Mouse (Mus musculus) small intestine, adult 2 months (tissue): ENCODE data around the gene Sh3pxd2b. TPM values are rescaled to one million over a fixed set of nuclear protein-coding genes. Genes with fewer than 3 reads are reported as not detected.

Source experiments
- H3K27ac ChIP-seq: fragments of 200-500 bp; 2 replicates; pipeline ENCODE4 v1.5.1; 2012; ENCODE audit warnings: low read depth, low read length, control low read depth, inconsistent platforms; ENCODE audit not compliant: insufficient read depth
- H3K27me3 ChIP-seq: fragments of 200-500 bp; 2 replicates; pipeline ENCODE4 v1.6.1; 2012; ENCODE audit warnings: mild to moderate bottlenecking, moderate library complexity, low read length, inconsistent platforms; ENCODE audit not compliant: control insufficient read depth, insufficient read depth
- H3K36me3 ChIP-seq: fragments of 200-500 bp; 2 replicates; pipeline ENCODE4 v1.6.1; 2012; ENCODE audit warnings: mild to moderate bottlenecking, low read length, control low read depth, inconsistent platforms; ENCODE audit not compliant: control insufficient read depth, insufficient read depth
- H3K4me1 ChIP-seq: fragments of 200-500 bp; 2 replicates; pipeline ENCODE4 v1.6.1; 2012; ENCODE audit warnings: low read length, inconsistent platforms, mixed read lengths; ENCODE audit not compliant: control insufficient read depth, insufficient read depth, insufficient read length
- H3K4me3 ChIP-seq: fragments of 200-500 bp; 2 replicates; pipeline ENCODE4 v1.5.1; 2012; ENCODE audit warnings: low read depth, mild to moderate bottlenecking, control low read depth, inconsistent platforms, low read length, moderate library complexity
- CTCF ChIP-seq: fragments of 200-500 bp; IDR thresholded peaks from 2 replicates; pipeline ENCODE4 v1.5.1; 2012; ENCODE audit warnings: low read depth, mild to moderate bottlenecking, control low read depth, inconsistent platforms, low read length, moderate library complexity, mixed read lengths; ENCODE audit not compliant: insufficient replicate concordance, insufficient read length; ENCODE audit errors: extremely low read depth
- POLR2A ChIP-seq: fragments of 200-500 bp; IDR thresholded peaks from 2 replicates; pipeline ENCODE4 v1.6.1; 2012; ENCODE audit warnings: low read depth, mild to moderate bottlenecking, control low read depth, inconsistent platforms, low read length, moderate library complexity
- WGBS: fragments of 180-500 bp; shearing (Covaris S2); methylation state at CpG from one replicate; pipeline ENCODE4 v1.1.7; 2018; 5-methylcytosine and 5-hydroxymethylcytosine counted together
- polyA plus RNA-seq: library from polyadenylated mRNA; depleted of rRNA; stranded (reverse); fragments of >200 nt; gene quantifications from 2 replicates; pipeline ENCODE4 v1.2.3, GENCODE M21; 2012

Gene Sh3pxd2b
- polyA plus RNA-seq, 1 experiment, result 2.4 TPM

DNA sequence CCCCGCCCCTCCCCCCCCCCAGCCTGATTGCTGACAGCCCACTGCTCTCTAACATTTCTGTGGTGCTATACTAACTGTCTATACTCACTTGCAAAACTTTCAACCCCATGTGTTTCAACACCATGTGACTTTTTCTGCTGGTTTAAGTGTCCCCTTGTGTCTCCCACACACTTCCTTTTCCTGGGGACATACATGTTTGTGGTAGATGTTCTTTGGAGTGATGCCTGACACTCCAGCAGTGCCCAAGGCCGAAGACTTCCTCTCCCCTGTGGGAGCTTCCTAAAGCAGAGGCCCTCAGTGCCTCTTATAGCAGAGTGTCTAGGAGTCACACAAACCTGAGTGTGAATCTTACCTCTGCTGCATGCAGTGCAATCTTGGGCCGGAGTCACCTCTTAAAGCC is 60.2 kb downstream of the Sh3pxd2b start:
- Histone ChIP-seq H3K36me3 (no peaks in the 10 kb centered on the region), H3K4me3 (no peak overlapping the region), H3K27me3 (no peaks in the 10 kb centered on the region), H3K4me1 (no peaks in the 10 kb centered on the region), H3K27ac (no peak overlapping the region)
- TF ChIP-seq CTCF (no peak), POLR2A (no peak)
- 71% methylated on average over 3 of the region's 3 CpGs for WGBS

DNA sequence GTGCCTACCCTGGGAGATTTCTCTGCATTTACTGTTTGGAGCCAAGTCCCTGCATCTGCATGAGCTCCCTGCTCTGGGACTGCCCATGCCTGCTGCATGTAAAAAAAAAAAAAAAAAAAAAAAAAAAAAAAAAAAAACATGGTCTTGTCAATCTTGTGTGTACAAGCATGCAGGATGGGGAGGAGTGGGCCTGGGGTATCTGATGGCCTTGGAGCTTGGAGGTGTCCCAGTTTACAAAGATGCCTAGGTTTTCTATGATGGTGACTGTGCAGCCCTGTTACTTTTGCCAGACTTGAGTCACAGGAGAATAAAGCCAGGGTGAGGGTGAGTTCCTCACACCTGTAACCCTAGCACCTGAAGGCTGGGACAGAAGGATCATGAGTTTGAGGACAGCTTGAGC is 61.4 kb downstream of the Sh3pxd2b start:
- TF ChIP-seq CTCF (no peak), POLR2A (no peak)
- no peaks in the 10 kb centered on the region for H3K4me1 ChIP-seq
- H3K36me3 ChIP-seq, result no peaks in the 10 kb centered on the region
- H3K27ac ChIP-seq, result no peak overlapping the region
- H3K27me3 ChIP-seq, result no peaks in the 10 kb centered on the region
- no peak overlapping the region for H3K4me3 ChIP-seq

DNA sequence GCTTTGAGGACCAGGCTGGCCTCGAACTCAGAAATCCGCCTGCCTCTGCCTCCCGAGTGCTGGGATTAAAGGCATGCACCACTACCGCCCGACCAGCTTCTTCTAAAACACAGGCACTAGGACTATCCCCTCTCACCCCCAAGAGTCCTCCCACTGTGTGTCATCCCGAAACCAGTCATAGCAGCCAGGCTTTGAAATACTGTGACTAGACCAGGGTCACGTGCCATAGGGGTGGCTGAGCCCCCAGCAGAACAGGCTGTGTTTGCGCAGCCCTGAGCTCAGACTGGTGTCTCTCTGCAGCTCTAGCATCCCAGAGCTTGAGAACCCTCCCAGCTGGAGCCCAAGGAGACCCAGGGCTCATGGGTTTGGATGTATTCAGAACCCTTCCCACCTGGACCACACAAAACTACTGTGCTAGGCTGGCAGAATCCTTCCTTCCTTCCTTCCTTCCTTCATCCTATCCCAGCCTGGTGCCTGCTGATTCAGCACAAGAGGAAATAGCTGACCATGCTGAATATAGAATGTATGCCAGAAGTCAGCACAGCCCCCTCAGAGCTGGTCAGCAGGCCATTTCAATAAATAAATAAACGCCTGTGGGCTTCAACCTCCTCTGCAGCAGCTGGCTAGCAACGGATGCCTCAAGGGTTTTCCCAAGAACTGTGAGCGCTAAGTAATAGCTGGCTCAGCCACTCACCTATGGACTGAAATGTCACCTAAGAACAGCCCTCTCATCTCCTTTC is 62.4 kb downstream of the Sh3pxd2b start:
- 84% methylated on average over 11 of the region's 11 CpGs for WGBS
- H3K4me1 ChIP-seq, result no peaks in the 10 kb centered on the region
- no peak for TF ChIP-seq CTCF
- TF ChIP-seq POLR2A, result no peak
- no peak overlapping the region for H3K27ac ChIP-seq
- H3K36me3 ChIP-seq, result no peaks in the 10 kb centered on the region
- no peak overlapping the region for H3K4me3 ChIP-seq
- H3K27me3 ChIP-seq, result no peaks in the 10 kb centered on the region

- no peak for TF ChIP-seq POLR2A
- no peak for TF ChIP-seq CTCF
- Histone ChIP-seq H3K36me3 (no peaks in the 10 kb centered on the region), H3K27ac (no peak overlapping the region), H3K4me3 (no peak overlapping the region), H3K4me1 (no peaks in the 10 kb centered on the region), H3K27me3 (no peaks in the 10 kb centered on the region)
- WGBS, result 70% methylated on average over 5 of the region's 5 CpGs
Measured at GRCm38 (mm10) chr11:32420001-32420400, 72.4 kb downstream of the Sh3pxd2b start.

DNA sequence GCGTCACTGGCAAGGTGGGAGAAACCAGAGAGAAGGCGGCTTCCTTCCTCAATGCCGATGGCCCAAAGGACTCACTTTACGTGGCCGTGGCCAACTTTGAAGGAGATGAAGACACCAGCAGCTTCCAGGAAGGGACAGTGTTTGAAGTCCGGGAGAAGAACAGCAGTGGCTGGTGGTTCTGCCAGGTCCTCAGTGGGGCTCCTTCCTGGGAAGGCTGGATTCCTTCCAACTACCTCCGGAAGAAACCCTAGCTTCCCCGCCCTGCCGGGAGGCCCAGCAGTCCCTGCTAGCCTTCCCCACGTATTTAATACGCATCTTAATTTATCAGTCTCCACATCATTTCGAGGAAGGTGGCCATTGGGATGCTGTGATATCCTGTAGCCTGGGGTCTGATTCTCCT is 75.7 kb downstream of the Sh3pxd2b start:
- Histone ChIP-seq H3K4me1 (no peaks in the 10 kb centered on the region), H3K27me3 (no peaks in the 10 kb centered on the region), H3K36me3 (no peaks in the 10 kb centered on the region), H3K27ac (no peak overlapping the region), H3K4me3 (no peak overlapping the region)
- 69% methylated on average over 12 of the region's 12 CpGs for WGBS
- no peak for TF ChIP-seq POLR2A

DNA sequence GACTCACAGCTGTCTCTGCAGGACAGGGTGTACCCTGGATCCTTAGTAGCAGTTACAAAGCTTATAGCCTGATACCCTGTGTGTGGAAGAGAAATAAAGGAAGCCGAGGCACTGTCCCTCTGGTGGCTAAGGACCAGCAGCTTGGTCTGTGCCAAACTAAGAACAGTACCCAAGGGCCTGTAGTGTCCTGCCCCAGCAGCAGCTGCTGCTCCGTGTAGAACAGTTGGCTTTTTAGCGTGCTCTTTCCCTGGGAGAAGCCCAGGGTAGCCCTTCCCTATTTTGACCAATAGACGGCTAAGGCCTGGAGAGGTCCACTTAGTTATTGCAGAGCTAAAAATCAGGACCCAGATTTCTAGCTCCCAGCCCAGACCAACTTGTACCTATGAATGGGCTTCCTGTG is 77.0 kb downstream of the Sh3pxd2b start:
- no peaks in the 10 kb centered on the region for H3K36me3 ChIP-seq
- TF ChIP-seq CTCF (no peak), POLR2A (no peak)
- 84% methylated on average over 4 of the region's 4 CpGs for WGBS

DNA sequence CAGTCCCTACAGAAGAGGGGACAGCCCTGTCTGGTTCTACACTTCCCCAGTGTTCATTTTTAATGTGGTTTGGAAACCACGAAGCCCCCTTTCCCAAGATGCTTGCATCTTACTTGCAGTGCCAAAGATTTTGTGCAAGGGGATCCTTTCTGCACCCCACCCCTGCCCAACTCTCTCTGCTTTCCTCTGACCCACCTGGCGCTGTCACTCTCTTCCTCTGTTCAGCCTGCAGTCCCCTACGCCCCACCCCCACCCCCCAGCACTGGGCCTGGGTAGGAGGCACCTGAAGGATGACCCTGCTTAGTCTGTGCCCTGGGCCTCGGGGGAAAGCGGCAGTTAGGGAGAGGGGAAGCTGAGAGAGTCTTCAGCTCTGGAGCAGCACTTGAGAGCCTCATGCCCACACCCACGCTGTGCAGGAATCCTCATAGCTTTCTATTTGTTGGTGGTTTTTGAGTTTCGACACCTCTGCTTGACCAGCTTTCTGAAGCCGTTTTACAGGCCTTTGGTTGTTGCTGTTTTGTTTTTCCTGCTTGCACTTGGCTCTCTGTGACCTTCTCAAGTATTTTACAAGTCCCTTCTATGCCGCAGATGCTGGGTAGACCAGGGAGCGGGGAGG is 77.5 kb downstream of the Sh3pxd2b start:
- Histone ChIP-seq H3K4me1 (no peaks in the 10 kb centered on the region), H3K27me3 (no peaks in the 10 kb centered on the region), H3K4me3 (no peak overlapping the region), H3K27ac (no peak overlapping the region), H3K36me3 (no peaks in the 10 kb centered on the region)
- TF ChIP-seq POLR2A (no peak), CTCF (no peak)
- 82% methylated on average over 10 of the region's 10 CpGs for WGBS

More for the DNA sequence above, 77.0 kb downstream of the Sh3pxd2b start:
- no peak overlapping the region for H3K4me3 ChIP-seq
- H3K27me3 ChIP-seq, result no peaks in the 10 kb centered on the region
- no peak overlapping the region for H3K27ac ChIP-seq
- H3K4me1 ChIP-seq, result no peaks in the 10 kb centered on the region

DNA sequence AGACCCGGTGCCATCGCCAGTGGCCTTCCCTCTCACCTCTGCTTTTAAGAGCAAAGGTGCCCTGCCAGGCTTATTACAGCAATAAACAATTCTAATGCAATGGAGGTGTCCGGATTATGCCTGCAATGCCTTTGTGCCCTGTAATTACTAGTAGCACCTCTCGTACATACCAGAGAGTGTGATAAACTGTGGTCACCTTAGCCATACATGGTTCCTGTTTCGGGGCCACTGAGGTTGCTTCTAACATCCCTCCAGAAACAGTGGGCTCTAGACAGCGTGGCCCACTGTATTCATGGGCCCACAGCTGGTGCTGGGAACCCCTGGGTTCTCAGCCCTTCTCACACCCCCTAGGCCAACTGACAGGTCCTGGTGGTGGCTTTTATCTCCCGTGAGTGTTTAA is 79.9 kb downstream of the Sh3pxd2b start:
- Histone ChIP-seq H3K4me3 (no peak overlapping the region), H3K4me1 (no peaks in the 10 kb centered on the region), H3K27ac (no peak overlapping the region), H3K36me3 (no peaks in the 10 kb centered on the region), H3K27me3 (no peaks in the 10 kb centered on the region; the same call in 1 of the 2 replicates)
- no peak for TF ChIP-seq POLR2A
- TF ChIP-seq CTCF, result no peak
- 59% methylated on average over 7 of the region's 7 CpGs for WGBS
